Mouse (Mus musculus) CH12.LX (cell line): ENCODE results near the gene Dbil5. TPM values are rescaled to one million over a fixed set of nuclear protein-coding genes. Genes with fewer than 3 reads are reported as not detected.

Experiments
- DNase-seq: peaks from one replicate; pipeline ENCODE4 v3.0.0-alpha.2; 2013; ENCODE audit errors: extremely low read depth
- H3K27ac ChIP-seq: 2 replicates; pipeline ENCODE4 v1.5.1; 2012; ENCODE audit warnings: low read depth, mild to moderate bottlenecking, control low read depth, moderate library complexity; ENCODE audit not compliant: insufficient read depth
- H3K27me3 ChIP-seq: replicated peaks from 2 replicates; pipeline ENCODE3; 2012; ENCODE audit warnings: inconsistent platforms
- H3K36me3 ChIP-seq, 2 experiments: replicated peaks in 1 of 2; 2 replicates each; pipeline versions ENCODE3 to v1.6.1; 2012; ENCODE audit warnings: inconsistent platforms in 1 of 2, low read length in 1 of 2, mild to moderate bottlenecking in 1 of 2, mixed read lengths in 1 of 2, moderate library complexity in 1 of 2; ENCODE audit not compliant: control insufficient read depth in 1 of 2, insufficient read depth in 1 of 2
- H3K4me1 ChIP-seq, 2 experiments: 2 replicates each; pipeline ENCODE4 v1.6.1; 2012; ENCODE audit warnings: inconsistent platforms in 1 of 2, moderate library complexity in 1 of 2; ENCODE audit not compliant: insufficient read depth in 2 of 2, control insufficient read depth in 1 of 2
- H3K4me2 ChIP-seq: 2 replicates; pipeline ENCODE4 v1.6.1; 2012; ENCODE audit warnings: low read depth, mild to moderate bottlenecking, control low read depth; ENCODE audit not compliant: poor library complexity, insufficient read depth, severe bottlenecking
- H3K4me3 ChIP-seq, 3 experiments: fragments of 150-350 bp in 1 of 3; sonication (generic) in 1 of 3; replicated peaks in 1 of 3; 2 replicates each; pipeline versions ENCODE3 to v1.5.1; 2011 to 2012; ENCODE audit warnings: low read depth in 2 of 3, low read length in 2 of 3, mild to moderate bottlenecking in 2 of 3, moderate library complexity in 2 of 3, control low read depth in 1 of 3, improper control_type of control experiment in 1 of 3, inconsistent platforms in 1 of 3, mixed read lengths in 1 of 3; ENCODE audit not compliant: poor library complexity in 1 of 3
- H3K79me2 ChIP-seq: replicated peaks from 2 replicates; pipeline ENCODE4 v1.6.1; 2012; ENCODE audit warnings: mild to moderate bottlenecking, moderate library complexity; ENCODE audit not compliant: control insufficient read depth, poor library complexity, insufficient read depth, severe bottlenecking; ENCODE audit errors: extremely low read depth
- H3K9ac ChIP-seq: 2 replicates; pipeline ENCODE4 v1.6.1; 2012; ENCODE audit warnings: low read depth, mild to moderate bottlenecking, control low read depth, moderate library complexity; ENCODE audit not compliant: insufficient read depth
- H3K9me3 ChIP-seq: replicated peaks from 2 replicates; pipeline ENCODE3; 2012; ENCODE audit warnings: low read length, inconsistent platforms, mixed read lengths
- BHLHE40 ChIP-seq: IDR thresholded peaks from 2 replicates; pipeline ENCODE4 v1.6.1; 2011; ENCODE audit warnings: mild to moderate bottlenecking, low read depth, low read length, improper control_type of control experiment
- E2F4 ChIP-seq: IDR thresholded peaks from 2 replicates; pipeline ENCODE4 v1.6.1; 2011; ENCODE audit warnings: low read depth, low read length, improper control_type of control experiment; ENCODE audit not compliant: insufficient replicate concordance
- ELF1 ChIP-seq: IDR thresholded peaks from 2 replicates; pipeline ENCODE4 v1.6.1; 2014; ENCODE audit warnings: low read depth, mild to moderate bottlenecking, inconsistent platforms, low read length, improper control_type of control experiment
- JUND ChIP-seq: conservative IDR thresholded peaks from 2 replicates; pipeline ENCODE4 v1.6.1; 2011; ENCODE audit warnings: low read depth, low read length, improper control_type of control experiment
- MAFK ChIP-seq: IDR thresholded peaks from 2 replicates; pipeline ENCODE4 v1.6.1; 2011; ENCODE audit warnings: low read length, improper control_type of control experiment; ENCODE audit not compliant: insufficient replicate concordance
- MAX ChIP-seq: IDR thresholded peaks from 2 replicates; pipeline ENCODE4 v1.6.1; 2011; ENCODE audit warnings: low read length, improper control_type of control experiment
- MEF2A ChIP-seq: IDR thresholded peaks from 2 replicates; pipeline ENCODE4 v1.6.1; 2014; ENCODE audit warnings: low read depth, mild to moderate bottlenecking, inconsistent platforms, low read length, improper control_type of control experiment, borderline replicate concordance
- NRF1 ChIP-seq: IDR thresholded peaks from 2 replicates; pipeline ENCODE4 v1.6.1; 2014; ENCODE audit warnings: low read depth, mild to moderate bottlenecking, inconsistent platforms, low read length, improper control_type of control experiment, moderate library complexity
- PAX5 ChIP-seq: IDR thresholded peaks from 2 replicates; pipeline ENCODE4 v1.6.1; 2012; ENCODE audit warnings: low read length, inconsistent platforms, mixed read lengths
- SIN3A ChIP-seq: IDR thresholded peaks from 2 replicates; pipeline ENCODE4 v1.6.1; 2012; ENCODE audit warnings: low read length, improper control_type of control experiment, inconsistent platforms
- USF2 ChIP-seq: conservative IDR thresholded peaks from 2 replicates; pipeline ENCODE4 v1.6.1; 2011; ENCODE audit warnings: low read depth, low read length, improper control_type of control experiment
- dilution Hi-C: fragments of 300-500 bp; cut with MboI; formaldehyde crosslinking; loops from 2 replicates; pipeline ENCODE4 v1.14.3; 2020; ENCODE audit warnings: low sequenced_read_pairs; ENCODE audit not compliant: extremely low pct_unique_long_range_greater_than_20kb, extremely low pct_ligation_motif_present
- in situ Hi-C: fragments of 300-500 bp; cut with MboI; formaldehyde crosslinking; loops from 3 replicates; pipeline ENCODE4 v1.14.3; 2019; ENCODE audit warnings: low sequenced_read_pairs, low pct_ligation_motif_present, low pct_unique_long_range_greater_than_20kb, mixed read lengths
- polyA plus RNA-seq: library from polyadenylated mRNA; unstranded; fragments of >175 nt; gene quantifications from 2 replicates; pipeline ENCODE4 v1.2.1, GENCODE M21; 2012; ENCODE audit warnings: low read depth; ENCODE audit not compliant: insufficient read length
- total RNA-seq, 2 experiments: library from RNA; depleted of rRNA; stranded (reverse); fragments of 300-350 nt in 1 of 2; fragments of >200 nt in 1 of 2; gene quantifications; 2 replicates each; pipeline ENCODE4 v1.2.3; 2012 to 2014

The Dbil5 gene
- total and polyA plus RNA-seq, 3 experiments = 1.4 to 1.6 TPM; not detected in 1

DNA sequence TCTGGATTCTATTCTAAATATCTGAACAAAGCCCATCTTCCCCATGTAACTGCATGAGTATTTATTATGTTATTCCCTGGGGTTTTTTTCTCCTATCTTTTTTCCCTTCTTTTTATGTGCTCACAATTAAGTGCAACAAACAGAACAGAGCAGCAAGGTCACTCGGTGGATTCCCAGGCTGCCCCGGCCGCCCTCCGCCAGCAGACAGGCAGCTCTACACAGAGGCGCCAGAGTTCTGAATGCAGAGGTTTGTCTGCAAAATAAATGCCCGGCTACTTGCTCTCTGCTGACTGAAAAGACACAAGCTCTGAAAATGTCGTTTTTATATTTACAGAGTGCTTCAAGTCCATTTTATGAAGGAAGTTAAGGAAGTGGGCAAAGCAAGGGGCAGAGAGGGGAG lies 50.1 kb downstream of the Dbil5 start:
- dilution Hi-C loops (no loop called here), in situ Hi-C loops (no loop called here)
- Histone ChIP-seq H3K9me3 (no peaks in the 10 kb centered on the region), H3K36me3 (peaks cover 0 to 13% of the 10 kb centered on the region in 2 experiments), H3K4me1 (peaks cover 8 to 9% of the 10 kb centered on the region in 2 experiments), H3K4me2 (no peak overlapping the region), H3K4me3 (no peak overlapping the region), H3K27ac (no peak overlapping the region)
- no peak for DNase-seq
- TF ChIP-seq USF2 = no peak
- TF ChIP-seq, all 38 proteins: peak for 0
- H3K9ac ChIP-seq = no peak overlapping the region
- no peaks in the 10 kb centered on the region for H3K27me3 ChIP-seq
- no peaks in the 10 kb centered on the region for H3K79me2 ChIP-seq

DNA sequence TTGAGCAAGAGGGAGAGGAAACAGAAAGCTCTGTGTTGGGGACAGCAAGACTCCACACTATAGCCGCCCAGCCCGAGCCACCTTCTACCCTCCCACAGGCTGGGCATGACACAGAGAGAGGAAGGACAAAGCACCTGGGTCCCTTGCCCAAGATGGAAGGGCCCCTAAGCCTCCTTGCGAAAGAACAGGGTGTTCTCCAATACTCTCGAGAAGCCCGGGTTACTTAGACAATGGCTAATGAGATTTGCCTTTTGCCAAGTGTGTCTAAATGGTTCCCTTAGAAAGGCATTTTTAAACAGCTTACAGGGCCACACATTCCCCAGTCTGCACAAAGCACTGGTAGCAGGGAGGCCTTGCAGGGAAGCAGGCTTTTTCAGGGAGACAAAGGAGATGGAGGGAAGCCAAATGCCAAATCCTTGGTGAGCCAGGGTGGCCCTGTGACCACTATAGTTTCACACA lies 50.6 kb downstream of the Dbil5 start:
- no peaks in the 10 kb centered on the region for H3K79me2 ChIP-seq
- H3K9me3 ChIP-seq = no peaks in the 10 kb centered on the region
- no peak overlapping the region for H3K4me2 ChIP-seq
- H3K36me3 ChIP-seq = peaks cover 0 to 16% of the 10 kb centered on the region in 2 experiments
- no peak for TF ChIP-seq JUND
- no peak for TF ChIP-seq MEF2A
- TF ChIP-seq ELF1 = no peak
- no peak for TF ChIP-seq NRF1
- no peak for TF ChIP-seq BHLHE40
- no peak for TF ChIP-seq SIN3A
- TF ChIP-seq MAX = no peak
- TF ChIP-seq PAX5 = no peak
- no peak for TF ChIP-seq E2F4
- TF ChIP-seq USF2 = no peak
- no peak for TF ChIP-seq MAFK
- H3K9ac ChIP-seq = no peak overlapping the region
- DNase-seq = no peak
- dilution Hi-C loops (no loop called here), in situ Hi-C loops (no loop called here)
- H3K4me3 ChIP-seq = no peak overlapping the region
- peaks cover 8 to 9% of the 10 kb centered on the region in 2 experiments for H3K4me1 ChIP-seq
- H3K27me3 ChIP-seq = no peaks in the 10 kb centered on the region
- H3K27ac ChIP-seq = no peak overlapping the region

Other genes with a start within 250 kb of the Dbil5 start
- 0.76 TPM in 1 of 2 replicates, not detected in the other for gene 1700016K19Rik, start 217.7 kb upstream of the Dbil5 start, total RNA-seq (2012; rRNA removed)
- not detected in 2 replicates for gene 1700016K19Rik, start 217.7 kb upstream of the Dbil5 start, total RNA-seq (2014; rRNA removed)
- gene 1700016K19Rik, start 217.7 kb upstream of the Dbil5 start, polyA plus RNA-seq = 0.53 TPM in 1 of 2 replicates, not detected in the other
- gene Rflnb, start 189.8 kb upstream of the Dbil5 start, total RNA-seq (2012; rRNA removed) = 0.80 and 0.85 TPM in 2 replicates
- 0.19 and 0.26 TPM in 2 replicates for gene Rflnb, start 189.8 kb upstream of the Dbil5 start, total RNA-seq (2014; rRNA removed)
- 0.31 and 0.69 TPM in 2 replicates for gene Rflnb, start 189.8 kb upstream of the Dbil5 start, polyA plus RNA-seq
- 56.1 and 63.4 TPM in 2 replicates for gene Vps53, start 38.0 kb upstream of the Dbil5 start, total RNA-seq (2012; rRNA removed)
- gene Vps53, start 38.0 kb upstream of the Dbil5 start, total RNA-seq (2014; rRNA removed) = 55.1 and 62.2 TPM in 2 replicates
- 68.8 and 70.7 TPM in 2 replicates for gene Vps53, start 38.0 kb upstream of the Dbil5 start, polyA plus RNA-seq
- gene Fam57a, start 37.9 kb upstream of the Dbil5 start, total RNA-seq (2012; rRNA removed) = 10.2 and 12.3 TPM in 2 replicates
- 5.8 and 7.0 TPM in 2 replicates for gene Fam57a, start 37.9 kb upstream of the Dbil5 start, total RNA-seq (2014; rRNA removed)
- 3.4 and 3.9 TPM in 2 replicates for gene Fam57a, start 37.9 kb upstream of the Dbil5 start, polyA plus RNA-seq
- gene Gemin4, start 56 bp downstream of the Dbil5 start, total RNA-seq (2012; rRNA removed) = 41.3 and 57.2 TPM in 2 replicates
- gene Gemin4, start 56 bp downstream of the Dbil5 start, total RNA-seq (2014; rRNA removed) = 44.4 and 51.6 TPM in 2 replicates
- gene Gemin4, start 56 bp downstream of the Dbil5 start, polyA plus RNA-seq = 34.2 and 46.5 TPM in 2 replicates
- gene Mrm3, start 26.1 kb downstream of the Dbil5 start, total RNA-seq (2012; rRNA removed) = 40.2 and 52.0 TPM in 2 replicates
- 35.1 and 40.6 TPM in 2 replicates for gene Mrm3, start 26.1 kb downstream of the Dbil5 start, total RNA-seq (2014; rRNA removed)
- 41.2 and 41.6 TPM in 2 replicates for gene Mrm3, start 26.1 kb downstream of the Dbil5 start, polyA plus RNA-seq
- 189 and 190 TPM in 2 replicates for gene Glod4, start 26.1 kb downstream of the Dbil5 start, total RNA-seq (2012; rRNA removed)
- gene Glod4, start 26.1 kb downstream of the Dbil5 start, total RNA-seq (2014; rRNA removed) = 161 and 186 TPM in 2 replicates
- gene Glod4, start 26.1 kb downstream of the Dbil5 start, polyA plus RNA-seq = 121 and 158 TPM in 2 replicates
- 16.5 and 19.2 TPM in 2 replicates for gene Nxn, start 181.5 kb downstream of the Dbil5 start, total RNA-seq (2012; rRNA removed)
- gene Nxn, start 181.5 kb downstream of the Dbil5 start, total RNA-seq (2014; rRNA removed) = 12.9 and 15.3 TPM in 2 replicates
- 24.8 and 25.0 TPM in 2 replicates for gene Nxn, start 181.5 kb downstream of the Dbil5 start, polyA plus RNA-seq
- gene Timm22, start 189.3 kb downstream of the Dbil5 start, total RNA-seq (2012; rRNA removed) = 53.8 and 65.2 TPM in 2 replicates
- gene Timm22, start 189.3 kb downstream of the Dbil5 start, total RNA-seq (2014; rRNA removed) = 81.4 and 81.5 TPM in 2 replicates
- 44.6 and 62.5 TPM in 2 replicates for gene Timm22, start 189.3 kb downstream of the Dbil5 start, polyA plus RNA-seq